Mouse (Mus musculus) embryo, embryonic 10 days (tissue): ENCODE measurements around the gene Gsdma2.
A peak's percentile ranks its signal among the peaks of the same experiment; 100 is the strongest.
"Not testable (repeated sequence)": the region's sequence is repeated elsewhere in the genome, so short reads cannot be mapped to it uniquely, and the experiment has no call there.

Experiments used
- DNase-seq: peaks from one replicate; pipeline ENCODE4 v3.0.0-alpha.2; 2015; ENCODE audit warnings: low spot score

The Gsdma2 gene

GRCm38 (mm10) chr11:98668984-98669383 is 22.4 kb downstream of the Gsdma2 start:
- DNase-seq = no peak

GRCm38 (mm10) chr11:98671284-98671815 is 24.8 kb downstream of the Gsdma2 start:
- DNase-seq = no peak

- no peak for DNase-seq
Measured at GRCm38 (mm10) chr11:98671857-98672256, 25.3 kb downstream of the Gsdma2 start.

- no peak for DNase-seq
Measured at GRCm38 (mm10) chr11:98672482-98672881, 25.9 kb downstream of the Gsdma2 start.

GRCm38 (mm10) chr11:98673136-98673535 is 26.6 kb downstream of the Gsdma2 start:
- peak; percentile 77 for DNase-seq

- DNase-seq = no peak
Measured at GRCm38 (mm10) chr11:98675829-98676363, 29.3 kb downstream of the Gsdma2 start.

GRCm38 (mm10) chr11:98680023-98680422 is 33.5 kb downstream of the Gsdma2 start:
- no peak for DNase-seq

- not testable (repeated sequence) for DNase-seq
Measured at GRCm38 (mm10) chr11:98680595-98680994, 34.0 kb downstream of the Gsdma2 start.

GRCm38 (mm10) chr11:98681186-98681585 is 34.6 kb downstream of the Gsdma2 start:
- DNase-seq = no peak

GRCm38 (mm10) chr11:98681786-98682745 is 35.5 kb downstream of the Gsdma2 start, which contains the start of gene Psmd3:
Gene Psmd3, plus strand, starts transcription at chr11:98682554.
- peak; percentile 96 for DNase-seq

- peak; percentile 16 for DNase-seq
Measured at GRCm38 (mm10) chr11:98682811-98683210, 36.3 kb downstream of the Gsdma2 start.

- DNase-seq = no peak
Measured at GRCm38 (mm10) chr11:98685642-98686041, 39.1 kb downstream of the Gsdma2 start.

GRCm38 (mm10) chr11:98686976-98687375 is 40.4 kb downstream of the Gsdma2 start:
- no peak for DNase-seq

- DNase-seq = no peak
Measured at GRCm38 (mm10) chr11:98688009-98688408, 41.5 kb downstream of the Gsdma2 start.

GRCm38 (mm10) chr11:98693201-98693600 is 46.6 kb downstream of the Gsdma2 start:
- no peak for DNase-seq

GRCm38 (mm10) chr11:98693746-98694145 is 47.2 kb downstream of the Gsdma2 start:
- DNase-seq = no peak

GRCm38 (mm10) chr11:98694301-98694700 is 47.7 kb downstream of the Gsdma2 start:
- DNase-seq = no peak

- no peak for DNase-seq
Measured at GRCm38 (mm10) chr11:98695408-98695807, 48.8 kb downstream of the Gsdma2 start.

GRCm38 (mm10) chr11:98696454-98697216 is 50.1 kb downstream of the Gsdma2 start:
- no peak for DNase-seq

- no peak for DNase-seq
Measured at GRCm38 (mm10) chr11:98697225-98697624, 50.7 kb downstream of the Gsdma2 start.

- DNase-seq = no peak
Measured at GRCm38 (mm10) chr11:98698849-98699640, 52.5 kb downstream of the Gsdma2 start.
